In genomic region chr11:81151286-81152020, GRCm38 (mm10) we compare ENCODE assay signal across 9 mouse cellular contexts.
DNase-seq lines count a peak whose midpoint lies in the region; ATAC-seq and TF ChIP-seq lines count a peak whose summit lies in the region.
"Had no signal": no experiment of that assay in that cellular context is flagged by ENCODE, and none has a peak within 500 bp of the region (broad histone marks: within the 10 kb centered on the region; RNA-seq: fewer than 3 reads in every experiment).

No protein-coding gene starts in this region.

- H3K27ac ChIP-seq in gastrocnemius, adult 2 months: no peak overlapping the region
- no peak overlapping the region for H3K27ac ChIP-seq in testis, adult 2 months (ENCODE audit: control insufficient read depth, insufficient read depth, low read depth, low read length)
- H3K27ac ChIP-seq in hindbrain, embryonic 13.5 days: peak overlapping the region; percentile 79
- no peak overlapping the region for H3K27ac ChIP-seq in midbrain, embryonic 11.5 days (ENCODE audit: low read depth, low read length)
- H3K27ac ChIP-seq: macrophage had no signal

- H3K9me3 ChIP-seq in hindbrain, embryonic 13.5 days: no peaks in the 10 kb centered on the region
- H3K9me3 ChIP-seq in midbrain, embryonic 11.5 days (ENCODE audit: control insufficient read depth, low read length): no peaks in the 10 kb centered on the region

- no peak for TF ChIP-seq CTCF in gastrocnemius, adult 2 months (IDR thresholded peaks at IDR 0.05)
- TF ChIP-seq CTCF in testis, adult 2 months (IDR thresholded peaks at IDR 0.05; ENCODE audit: control insufficient read depth, insufficient read depth, insufficient replicate concordance, low read depth, low read length): no peak

- peak overlapping the region; percentile 94 for H3K4me2 ChIP-seq in hindbrain, embryonic 13.5 days
- H3K4me2 ChIP-seq in midbrain, embryonic 11.5 days: peak overlapping the region; percentile 98

- DNase-seq in gastrocnemius, adult 2 months: no peak
- no peak for DNase-seq in gastrocnemius, adult 8-10 months (ENCODE audit: low spot score in 2 of 2)
- DNase-seq in testis, postnatal 14 days (ENCODE audit: low spot score): no peak
- peak; percentile 89 for DNase-seq in midbrain, embryonic 11.5 days (ENCODE audit: low spot score, missing footprints)
- no peak for DNase-seq in adipocyte (ENCODE audit: low spot score)
- no peak for DNase-seq in ovary, adult 18-20 months (ENCODE audit: low spot score)

- no peak for TF ChIP-seq POLR2A in testis, adult 2 months (IDR thresholded peaks at IDR 0.05; ENCODE audit: control insufficient read depth, low read depth, low read length)

- WGBS in hindbrain, embryonic 13.5 days: 4% methylated on average over 36 of the region's 36 CpGs
- 4% methylated on average over 36 of the region's 36 CpGs for WGBS in midbrain, embryonic 11.5 days

- H3K27me3 ChIP-seq in testis, adult 2 months (ENCODE audit: control insufficient read depth, insufficient read depth, low read length): peaks cover 2% of the 10 kb centered on the region; the same call in 1 of the 2 replicates
- H3K27me3 ChIP-seq in hindbrain, embryonic 13.5 days: peaks cover 41% of the 10 kb centered on the region
- peaks cover 21% of the 10 kb centered on the region for H3K27me3 ChIP-seq in midbrain, embryonic 11.5 days (ENCODE audit: control insufficient read depth, insufficient read depth, low read length)

- H3K4me1 ChIP-seq in testis, adult 2 months (ENCODE audit: control insufficient read depth, insufficient read depth, low read length): peaks cover 11% of the 10 kb centered on the region
- peaks cover 45% of the 10 kb centered on the region for H3K4me1 ChIP-seq in hindbrain, embryonic 13.5 days (replicated peaks)
- peaks cover 12% of the 10 kb centered on the region for H3K4me1 ChIP-seq in midbrain, embryonic 11.5 days (ENCODE audit: control insufficient read depth, insufficient read depth, low read length)

- H3K9ac ChIP-seq in hindbrain, embryonic 13.5 days: peak overlapping the region; percentile 86
- peak overlapping the region; percentile 64 for H3K9ac ChIP-seq in midbrain, embryonic 11.5 days (ENCODE audit: low read length)

- no peak; the same call in 1 of the 2 replicates for ATAC-seq in hindbrain, embryonic 13.5 days (ENCODE audit: low FRiP score)
- peak; percentile 42; the same call in 1 of the 2 replicates for ATAC-seq in midbrain, embryonic 11.5 days (ENCODE audit: low FRiP score)

- H3K4me3 ChIP-seq in gastrocnemius, adult 2 months: peak overlapping the region; percentile 56
- H3K4me3 ChIP-seq in testis, adult 2 months (ENCODE audit: control insufficient read depth, low read depth, low read length): peak overlapping the region; percentile 5
- peak overlapping the region; percentile 65 for H3K4me3 ChIP-seq in hindbrain, embryonic 13.5 days
- H3K4me3 ChIP-seq in midbrain, embryonic 11.5 days (ENCODE audit: low read depth, low read length): peak overlapping the region; percentile 62

- intact Hi-C loops in gastrocnemius, adult 2 months (cut with DNase I): no loop called here

- H3K36me3 ChIP-seq in testis, adult 2 months (ENCODE audit: control insufficient read depth, insufficient read depth, low read length): no peaks in the 10 kb centered on the region
- no peaks in the 10 kb centered on the region for H3K36me3 ChIP-seq in hindbrain, embryonic 13.5 days
- H3K36me3 ChIP-seq in midbrain, embryonic 11.5 days (ENCODE audit: control insufficient read depth, insufficient read depth, low read length): no peaks in the 10 kb centered on the region

Comparison
In these comparisons a context has a peak if more than half of its experiments do, and no peak if none do; other contexts are left out.
1. H3K4me3 ChIP-seq: peak in every context shown above with its lines; median percentile 65 in hindbrain, embryonic 13.5 days; 62 in midbrain, embryonic 11.5 days; 56 in gastrocnemius, adult 2 months; 5 in testis, adult 2 months.